Mouse (Mus musculus) A20 (cell line): Measurements from ENCODE around the gene Tssk2.

Experiments
- DNase-seq: peaks from one replicate; pipeline ENCODE4 v3.0.0-alpha.2; 2011; ENCODE audit warnings: low read depth, low spot score

The Tssk2 gene

GRCm38 (mm10) chr16:17945081-17945831, 46.8 kb downstream of the Tssk2 start:
- no peak for DNase-seq

- DNase-seq, result no peak
Observed at GRCm38 (mm10) chr16:17949421-17949877, 51.0 kb downstream of the Tssk2 start.
